Mouse (Mus musculus) common myeloid progenitor, adult 5-6 weeks (primary cell): ENCODE data around the gene Gckr. TPM values are rescaled to one million over a fixed set of nuclear protein-coding genes. Genes with fewer than 3 reads are reported as not detected.

Experiments used
- ATAC-seq: replicated peaks from 2 replicates; pipeline ENCODE4 v1.8.0; 2016; ENCODE audit warnings: low read depth, mild to moderate bottlenecking, moderate TSS enrichment, inconsistent platforms; ENCODE audit not compliant: poor library complexity, severe bottlenecking
- total RNA-seq: library from RNA; stranded (forward); fragments of 200-1000, 187-1606 nt; gene quantifications from 2 replicates; pipeline ENCODE4 v1.2.3, GENCODE M21; 2017

Gckr gene
- not detected in 2 replicates for total RNA-seq

DNA sequence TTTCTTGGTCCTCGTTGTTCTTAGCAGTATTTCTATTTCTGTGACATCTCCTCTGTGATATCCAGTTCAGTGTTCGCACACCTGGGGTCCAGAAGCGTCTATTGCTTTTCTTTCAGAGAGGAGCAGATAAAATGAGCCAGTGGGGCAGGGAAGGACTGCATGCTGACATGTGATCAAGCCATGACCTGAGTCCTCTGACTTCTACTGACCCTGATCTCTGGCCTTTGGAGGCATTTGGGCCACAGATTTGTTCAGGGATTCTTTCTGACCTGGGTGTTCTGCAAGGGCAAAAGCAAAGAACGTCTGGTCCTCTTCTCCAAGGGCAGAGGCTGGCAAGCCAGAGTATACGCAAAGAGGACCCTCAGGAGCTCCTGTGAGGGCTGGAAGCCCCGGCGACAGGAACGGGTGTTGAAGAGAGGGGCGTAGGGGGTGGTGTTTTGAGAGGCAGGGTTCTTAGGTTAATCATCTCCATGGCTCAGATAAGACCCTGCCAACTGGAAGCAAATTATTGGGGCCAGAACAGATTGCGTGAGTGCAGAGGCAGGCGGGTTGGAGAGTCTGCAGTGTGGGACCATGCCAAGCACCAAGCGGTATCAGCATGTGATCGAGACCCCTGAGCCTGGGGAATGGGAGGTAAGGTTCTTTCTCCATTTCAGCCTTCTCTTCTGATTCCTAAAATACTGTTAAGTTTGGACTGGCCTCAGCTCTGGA is at the start of gene Gckr:
Gckr (plus strand) TSS at position 397 of the 711 bp plus-strand sequence.
- ATAC-seq: no peak

DNA sequence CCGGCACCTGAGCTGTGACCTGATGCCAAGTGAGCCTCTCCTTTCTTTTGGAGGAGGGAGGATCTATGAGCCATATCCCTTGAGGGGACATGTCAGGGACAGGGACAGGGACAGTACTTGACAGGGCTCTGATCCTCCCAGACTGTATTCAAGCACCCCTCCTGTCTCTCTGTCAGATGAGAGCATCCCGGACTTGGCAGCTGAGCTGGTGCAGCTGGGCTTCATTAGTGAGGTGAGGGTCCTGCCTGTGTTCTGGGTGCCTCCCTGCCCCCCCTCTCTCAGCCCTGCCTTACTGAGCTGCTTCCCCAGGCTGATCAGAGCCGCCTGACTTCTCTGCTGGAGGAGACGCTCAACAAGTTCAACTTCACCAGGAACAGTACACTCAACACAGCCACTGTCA is 46.5 kb upstream of the Gckr start:
- ATAC-seq: no peak

DNA sequence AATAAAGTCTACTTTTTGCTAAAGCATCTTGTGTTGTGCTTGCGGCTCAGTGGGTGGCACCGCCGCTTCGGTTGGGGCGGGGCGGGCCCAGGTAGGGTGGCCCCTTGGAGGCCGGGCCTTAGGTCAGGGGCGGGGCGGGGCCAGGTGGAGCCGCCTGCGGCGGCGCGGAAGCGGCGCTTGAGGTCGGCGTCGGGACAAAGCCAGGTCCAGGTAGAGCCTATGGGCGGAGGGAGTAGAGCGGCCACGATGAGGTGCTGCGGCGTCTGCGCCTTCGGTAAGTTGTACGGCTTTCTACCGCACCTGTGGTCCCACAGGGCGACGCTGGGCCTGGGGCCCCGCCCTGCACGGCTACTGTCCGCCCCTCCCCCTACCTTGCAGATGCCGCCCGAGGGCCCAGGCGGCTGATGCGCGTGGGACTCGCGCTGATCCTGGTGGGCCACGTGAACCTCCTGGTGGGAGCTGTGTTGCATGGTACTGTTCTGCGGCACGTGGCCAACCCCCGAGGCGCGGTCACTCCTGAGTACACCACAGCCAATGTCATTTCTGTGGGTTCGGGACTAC is 45.6 kb upstream of the Gckr start, which contains the start of gene Krtcap3:
Krtcap3 (plus strand) TSS at position 151 of the 561 bp plus-strand sequence.
- 0 out of 2 replicates have a peak, but pooled peaks have one; percentile 9 for ATAC-seq

DNA sequence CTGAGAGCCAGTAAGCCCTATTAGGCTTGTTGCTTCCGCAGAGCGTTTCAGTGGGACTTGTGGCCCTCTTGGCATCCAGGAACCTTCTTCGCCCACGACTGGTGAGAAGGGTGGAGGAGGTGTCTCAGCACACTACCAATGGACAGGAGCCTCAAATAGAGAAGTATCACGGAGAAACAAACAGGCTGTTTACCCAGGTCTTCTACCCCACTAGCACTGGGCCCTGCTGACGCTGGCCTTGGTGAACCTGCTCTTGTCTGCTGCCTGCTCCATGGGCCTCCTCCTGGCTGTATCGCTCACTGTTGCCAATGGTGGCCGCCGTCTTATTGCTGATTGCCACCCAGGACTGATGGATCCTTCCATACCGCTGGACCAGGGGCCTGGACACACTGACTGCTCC is 45.1 kb upstream of the Gckr start:
- no peak for ATAC-seq

DNA sequence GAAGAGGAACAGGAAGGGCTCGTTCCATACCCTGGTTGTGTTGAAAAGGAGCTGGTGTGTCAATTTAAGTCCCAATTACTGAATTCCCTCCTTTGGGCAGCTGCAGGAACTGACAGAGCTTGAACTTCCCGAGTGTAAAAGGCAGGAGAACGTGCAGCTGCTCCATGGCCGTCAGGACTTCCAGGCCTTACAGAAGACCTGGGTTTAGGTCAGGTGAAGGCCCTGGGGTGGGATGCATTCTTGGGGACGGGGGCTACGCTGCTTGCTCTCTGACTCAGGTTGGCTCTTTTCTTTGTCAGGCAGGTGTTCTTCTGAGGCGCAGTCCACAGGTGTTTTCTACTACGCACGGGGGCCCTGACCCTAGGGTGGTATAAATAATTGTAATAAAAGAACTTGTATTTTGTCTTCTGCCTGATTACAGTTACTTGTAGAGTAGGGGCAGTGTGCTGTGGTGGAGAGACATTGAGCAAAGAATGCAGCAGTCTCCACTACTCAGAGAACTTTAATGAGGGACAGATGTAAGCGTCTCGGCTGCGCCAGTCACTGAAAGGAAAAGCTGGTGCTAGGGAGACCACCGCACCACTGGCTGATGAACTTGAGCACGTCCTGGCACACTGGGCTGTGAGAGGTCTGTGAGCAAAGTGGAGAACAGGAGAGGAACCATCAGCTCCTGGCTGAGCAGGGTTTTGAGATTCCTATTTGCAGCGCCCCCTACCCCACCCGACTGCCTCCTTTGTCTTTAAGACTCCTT is 44.3 kb upstream of the Gckr start:
- ATAC-seq: no peak

DNA sequence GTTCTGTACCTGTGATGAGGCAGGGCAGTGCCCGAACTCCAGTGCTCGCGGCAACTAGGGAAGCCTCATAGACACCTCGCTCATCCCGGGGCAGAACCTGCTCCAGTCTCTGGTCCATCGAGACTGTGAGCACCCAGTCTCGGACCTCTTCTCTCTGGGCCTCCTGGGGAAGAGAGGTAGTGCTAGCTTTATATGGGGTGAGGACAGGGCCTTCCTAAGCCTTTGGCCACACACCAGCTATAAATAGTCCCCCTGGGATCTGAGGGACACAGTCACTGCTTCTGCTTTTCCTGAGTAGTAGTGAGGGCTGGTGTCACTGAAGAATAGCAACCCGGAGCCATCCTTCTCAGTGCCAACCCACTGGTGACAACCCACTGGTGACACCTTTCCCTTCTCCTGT is 43.4 kb upstream of the Gckr start:
- no peak for ATAC-seq

DNA sequence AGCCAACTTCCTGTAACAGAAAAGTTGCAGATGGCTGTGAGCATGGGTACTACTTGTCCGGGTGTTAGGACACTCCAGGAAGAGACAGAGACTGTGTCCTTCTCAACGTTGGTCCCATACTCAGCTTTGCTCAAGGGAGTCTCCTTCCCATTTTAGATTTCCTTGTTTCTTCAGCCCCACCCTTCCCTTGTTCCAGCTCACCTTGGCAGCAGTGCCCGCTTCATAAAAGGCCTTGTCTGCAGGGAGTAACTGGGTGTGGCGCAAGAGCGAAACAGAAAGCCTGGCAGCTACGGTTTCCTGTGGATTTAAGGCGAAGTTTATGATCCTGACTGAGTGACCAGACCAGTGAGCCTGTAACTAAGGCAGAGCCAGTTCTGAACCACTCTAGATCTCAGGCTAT is 42.8 kb upstream of the Gckr start:
- no peak for ATAC-seq

DNA sequence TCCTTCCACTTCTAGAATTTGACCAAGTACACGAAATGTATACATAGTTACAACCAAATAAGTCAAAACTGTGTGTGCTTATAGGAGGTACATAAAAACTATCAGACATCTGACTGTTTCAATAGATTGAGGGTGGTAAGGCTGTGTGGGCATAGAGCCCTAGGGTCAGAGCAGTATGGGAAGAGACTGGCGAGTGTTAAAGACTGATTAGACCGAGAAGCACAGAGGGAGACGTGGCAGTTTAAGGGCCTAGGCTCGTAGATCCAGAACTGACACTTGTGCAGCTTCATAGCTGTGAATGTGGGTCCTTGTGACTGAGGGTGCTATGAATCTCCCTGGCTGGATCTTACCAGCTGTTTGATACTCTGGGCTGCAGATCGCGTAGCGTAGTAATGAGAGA is 42.3 kb upstream of the Gckr start:
- no peak for ATAC-seq

DNA sequence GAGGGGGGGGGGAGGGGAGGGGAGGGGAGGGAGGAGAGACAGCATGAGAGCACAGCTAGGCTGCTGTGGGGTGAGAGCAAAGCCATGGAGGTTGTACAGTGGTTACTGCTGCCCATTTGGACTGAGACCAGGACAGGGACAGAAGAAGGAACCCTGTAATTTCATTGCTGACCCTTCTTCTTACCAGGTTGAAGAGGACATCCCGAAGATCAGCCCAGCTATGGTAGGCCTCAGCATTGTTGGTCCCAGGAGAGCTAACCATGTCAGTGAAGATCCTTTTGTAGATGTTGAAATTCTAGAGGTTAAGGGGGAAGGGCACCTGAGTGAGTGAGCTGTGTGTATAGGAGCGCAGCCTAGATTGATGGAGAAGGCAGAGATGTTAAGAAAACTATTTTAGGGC is 41.9 kb upstream of the Gckr start:
- ATAC-seq: no peak

DNA sequence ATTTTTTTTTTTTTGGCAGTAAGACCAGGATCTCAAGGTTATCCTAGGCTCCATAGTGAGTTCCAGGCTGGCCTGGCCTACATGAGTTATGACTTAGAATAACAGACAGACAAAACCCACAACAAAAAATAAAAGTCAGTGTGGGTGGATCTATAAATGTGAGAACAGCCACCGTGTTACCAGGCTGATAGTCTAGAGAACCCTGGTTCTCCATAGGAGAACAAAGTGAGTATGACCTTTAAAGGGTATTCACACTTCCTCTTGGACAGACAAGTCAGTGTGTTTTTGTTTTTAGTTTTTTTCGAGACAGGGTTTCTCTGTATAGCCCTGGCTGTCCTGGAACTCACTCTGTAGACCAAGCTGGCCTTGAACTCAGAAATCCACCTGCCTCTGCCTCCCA is 41.3 kb upstream of the Gckr start:
- ATAC-seq: no peak

DNA sequence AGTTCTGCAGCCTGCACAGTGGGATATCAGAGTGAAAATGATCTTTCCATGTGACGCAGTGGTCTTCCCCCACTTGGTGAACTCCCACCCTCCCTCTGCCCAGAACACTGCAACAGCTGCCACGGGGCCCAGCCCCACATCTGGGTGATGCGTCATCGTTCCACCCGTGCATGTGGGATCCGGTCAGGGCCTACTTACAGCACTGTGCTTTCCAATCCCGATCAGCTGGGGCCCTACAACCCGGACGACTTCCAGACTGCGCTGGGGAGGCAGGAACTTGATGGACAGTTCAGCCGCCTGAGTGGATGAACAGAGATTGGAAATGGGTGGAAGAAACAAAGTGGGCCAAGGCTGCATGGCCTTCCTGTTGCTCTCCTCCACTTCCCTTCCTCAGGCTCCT is 39.6 kb upstream of the Gckr start:
- no peak for ATAC-seq

DNA sequence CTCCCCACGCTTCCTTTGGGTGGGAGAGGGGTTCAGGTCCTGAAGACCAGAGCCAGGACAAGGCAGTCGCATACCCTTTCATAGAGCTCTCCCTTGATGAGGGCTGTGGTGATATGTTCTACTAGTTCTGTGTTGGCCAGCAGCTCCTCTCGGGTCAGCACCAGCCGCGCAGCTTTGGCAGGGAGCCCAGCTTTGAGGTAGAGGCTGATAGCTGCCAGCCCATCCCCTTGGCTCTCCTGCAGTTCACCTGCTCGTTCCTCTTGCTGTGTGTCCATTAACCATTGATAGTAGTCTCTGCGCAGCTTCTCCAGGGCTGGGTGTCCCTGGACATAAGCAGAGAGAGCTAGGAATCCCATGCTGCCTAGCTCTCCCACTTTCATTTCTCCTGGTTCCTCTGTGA is 31.1 kb upstream of the Gckr start:
- no peak for ATAC-seq

DNA sequence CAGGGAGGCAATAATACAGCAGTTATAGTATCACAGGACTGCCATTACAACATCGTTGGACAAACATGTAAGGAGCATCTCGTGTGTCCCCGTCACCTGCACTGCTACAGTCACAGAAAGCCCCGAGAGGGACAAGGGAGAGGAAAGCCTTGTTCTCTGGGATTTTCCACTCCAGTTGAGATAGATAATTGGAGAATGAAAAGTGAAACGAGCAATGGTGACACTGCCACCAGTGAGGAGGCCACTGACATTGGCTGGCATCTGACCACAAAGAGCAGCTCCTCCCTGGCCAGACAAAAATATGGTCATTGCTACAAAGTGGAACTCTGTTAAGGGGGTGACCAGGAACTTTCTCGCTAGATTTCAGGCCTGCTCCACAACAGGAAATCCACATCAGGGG is 29.6 kb upstream of the Gckr start:
- ATAC-seq: 0 out of 2 replicates have a peak, but pooled peaks have one; percentile 8

DNA sequence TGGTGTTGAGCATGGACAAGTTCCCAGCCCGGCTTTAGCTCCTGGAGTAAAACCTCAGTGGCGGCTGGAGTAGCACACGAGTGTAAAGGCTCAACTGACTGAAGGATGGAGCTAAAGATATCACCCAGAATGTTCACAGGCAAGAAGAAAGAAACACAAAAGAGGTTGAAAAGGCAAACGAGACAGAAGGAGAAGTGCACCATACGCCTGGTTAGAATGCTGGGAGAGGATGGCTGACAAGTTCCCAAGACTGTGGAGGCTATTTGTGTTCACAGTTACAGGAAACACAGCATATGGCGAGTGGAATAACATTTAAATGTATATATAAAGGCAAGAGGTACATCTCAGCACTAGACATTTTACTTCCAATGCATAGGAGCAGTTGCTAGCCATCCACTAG is 24.2 kb upstream of the Gckr start:
- no peak for ATAC-seq

DNA sequence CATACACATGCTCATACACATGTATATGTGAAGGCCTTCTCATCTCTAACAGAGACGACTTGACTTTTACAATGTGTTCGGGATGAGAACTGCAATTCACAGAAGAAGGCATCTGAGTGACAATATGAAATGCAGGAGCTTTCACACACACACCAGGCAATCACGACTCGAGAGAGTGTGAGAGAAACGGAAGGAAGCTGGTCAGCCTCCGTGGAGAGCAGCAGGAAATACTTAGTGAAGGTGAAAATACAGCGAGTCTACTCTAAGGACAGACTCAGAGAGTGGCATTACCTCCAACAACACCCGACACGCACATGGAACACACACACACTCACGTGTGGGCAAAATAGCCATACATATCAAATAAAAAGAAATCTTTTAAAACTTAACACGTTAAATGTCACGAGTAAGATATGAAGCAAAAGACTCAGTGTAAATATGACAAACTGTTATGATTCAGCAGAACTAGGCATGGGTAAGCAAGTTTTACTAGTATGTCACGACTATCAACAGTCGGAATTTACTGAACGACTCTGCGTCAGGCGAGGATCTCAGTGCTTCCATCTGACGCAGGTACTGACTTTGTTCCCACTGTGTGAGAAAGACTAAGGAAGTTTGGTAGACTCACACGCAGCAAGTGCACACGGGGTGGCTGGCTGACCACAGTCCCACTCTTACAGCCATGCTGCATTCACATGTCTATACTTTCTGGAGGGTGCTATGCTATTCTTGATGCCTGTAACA is 17.8 kb upstream of the Gckr start:
- 0 out of 2 replicates have a peak, but pooled peaks have one; percentile 25 for ATAC-seq

DNA sequence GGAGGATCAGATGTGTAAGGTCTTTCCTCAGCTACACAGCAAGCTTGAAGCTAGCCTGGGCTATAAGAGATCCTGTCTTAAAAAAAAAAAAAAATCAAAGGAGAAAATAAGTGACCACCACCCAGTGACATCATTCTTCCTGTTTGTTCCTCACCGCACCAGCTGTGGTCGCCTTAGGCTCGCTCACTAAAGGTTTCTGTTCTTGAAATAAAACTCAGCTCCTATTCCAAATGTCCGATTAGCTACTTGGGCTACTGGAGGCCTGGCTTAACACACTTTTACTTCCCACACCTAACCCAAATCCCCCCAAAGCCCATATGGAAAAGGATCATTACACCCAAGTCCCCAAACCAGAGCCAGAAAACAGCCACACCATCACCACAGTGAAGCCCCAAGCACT is 9.0 kb upstream of the Gckr start:
- ATAC-seq: no peak

DNA sequence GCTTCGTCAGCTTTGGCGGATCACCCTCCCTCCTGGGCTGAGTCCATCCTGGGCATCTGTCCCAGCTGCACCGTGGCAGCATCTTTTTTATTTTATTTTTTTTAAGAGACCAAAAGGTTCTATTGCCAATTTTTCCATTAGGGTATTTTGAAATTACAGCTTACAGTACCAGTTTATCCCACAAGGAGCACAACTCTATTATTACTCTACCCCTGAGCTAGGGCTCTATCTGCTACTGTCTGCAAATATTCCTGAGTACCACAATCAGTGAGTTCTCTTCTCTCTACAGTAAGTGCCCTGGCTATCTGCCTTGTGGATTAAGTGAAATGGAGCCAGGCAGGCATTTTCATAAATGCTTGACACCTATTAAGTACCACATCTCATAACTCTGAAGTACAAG is 8.6 kb upstream of the Gckr start:
- ATAC-seq: no peak

DNA sequence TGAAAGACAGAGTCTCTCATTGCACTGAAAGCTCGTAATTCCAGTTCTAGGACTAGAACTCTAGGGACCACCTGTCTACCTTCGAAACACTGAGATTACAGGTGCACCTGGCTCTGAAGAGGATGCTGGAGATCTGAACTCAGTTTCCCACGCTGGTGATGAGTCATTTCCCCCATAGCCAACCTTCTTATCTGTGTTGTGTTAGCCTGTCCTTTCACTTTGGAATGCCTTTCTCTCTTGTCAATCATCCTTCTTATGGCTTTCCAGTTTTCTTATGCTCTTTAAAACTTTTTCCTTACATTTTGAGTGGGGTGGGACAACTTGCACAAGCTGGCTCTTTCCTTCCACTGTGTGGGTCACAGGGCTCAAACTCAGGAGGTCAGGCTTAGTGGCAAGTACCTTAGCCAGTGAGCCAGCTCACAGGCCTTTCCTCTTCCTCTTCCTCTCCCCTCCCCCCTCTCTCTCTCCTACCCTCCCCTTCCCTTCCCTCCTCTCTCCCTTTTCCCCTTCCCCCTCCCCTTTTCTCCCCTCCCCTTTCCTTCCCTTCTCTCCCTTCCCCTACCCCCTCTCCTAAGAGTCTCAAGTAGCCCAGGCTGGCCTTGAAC is 7.5 kb upstream of the Gckr start:
- no peak for ATAC-seq

DNA sequence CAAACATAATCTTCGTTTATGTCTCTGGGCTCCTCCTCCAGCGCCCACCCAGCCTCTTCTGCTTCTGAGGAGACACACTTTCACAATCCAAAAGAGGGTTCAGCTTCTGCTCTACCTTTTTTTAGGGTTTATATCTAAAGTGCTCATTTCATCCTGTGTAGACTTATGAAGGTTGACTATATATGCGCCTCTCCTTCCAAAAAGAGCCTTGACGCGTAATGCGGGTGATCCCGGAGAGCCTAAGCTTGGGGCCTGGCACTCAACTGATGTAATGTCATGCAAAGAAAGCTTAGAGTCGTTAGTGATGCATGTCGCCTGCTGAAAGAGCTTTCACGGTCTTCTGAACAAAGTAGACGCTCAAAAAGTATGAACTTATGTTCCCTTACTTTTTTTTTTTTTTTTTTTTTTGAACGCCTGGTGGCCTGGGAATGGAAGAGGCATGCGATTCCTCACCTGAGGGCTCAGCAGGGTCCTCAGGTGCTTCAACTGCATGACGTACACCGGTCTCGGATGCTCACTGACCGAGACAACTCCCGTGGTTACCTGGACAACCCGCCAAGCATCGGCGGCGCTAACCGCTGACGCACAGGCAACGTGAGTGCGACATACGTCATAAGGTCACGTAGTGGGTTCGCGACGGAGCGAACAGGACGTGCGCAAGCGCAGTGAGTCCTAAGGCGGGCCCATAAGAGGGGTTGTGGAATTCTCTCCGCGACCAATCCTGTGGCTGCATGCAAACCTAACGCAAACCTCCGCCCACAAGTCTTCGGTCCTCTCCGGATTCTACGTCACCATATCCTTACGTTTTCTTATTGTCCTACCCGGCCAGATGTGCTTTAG is 6.5 kb upstream of the Gckr start, which contains the start of gene Ift172:
Ift172 (minus strand) TSS at position 596 of the 840 bp plus-strand sequence.
- ATAC-seq: peak; percentile 93
